Mouse (Mus musculus) adrenal gland, postnatal 4 days (tissue): ENCODE data around the gene Entr1. TPM values are rescaled to one million over a fixed set of nuclear protein-coding genes. Genes with fewer than 3 reads are reported as not detected.

Source experiments
- DNase-seq, 2 experiments: peaks; one replicate each; pipeline ENCODE4 v3.0.0; 2021 to 2022; ENCODE audit warnings: low spot score in 2 of 2, mixed read lengths in 2 of 2
- total RNA-seq, 2 experiments: library from RNA; stranded (reverse); gene quantifications; 2 replicates each; pipeline ENCODE4 v1.2.3; 2021

The Entr1 gene
- total RNA-seq, 2 experiments from 2014 or later, result 88.3 to 93.8 TPM

DNA sequence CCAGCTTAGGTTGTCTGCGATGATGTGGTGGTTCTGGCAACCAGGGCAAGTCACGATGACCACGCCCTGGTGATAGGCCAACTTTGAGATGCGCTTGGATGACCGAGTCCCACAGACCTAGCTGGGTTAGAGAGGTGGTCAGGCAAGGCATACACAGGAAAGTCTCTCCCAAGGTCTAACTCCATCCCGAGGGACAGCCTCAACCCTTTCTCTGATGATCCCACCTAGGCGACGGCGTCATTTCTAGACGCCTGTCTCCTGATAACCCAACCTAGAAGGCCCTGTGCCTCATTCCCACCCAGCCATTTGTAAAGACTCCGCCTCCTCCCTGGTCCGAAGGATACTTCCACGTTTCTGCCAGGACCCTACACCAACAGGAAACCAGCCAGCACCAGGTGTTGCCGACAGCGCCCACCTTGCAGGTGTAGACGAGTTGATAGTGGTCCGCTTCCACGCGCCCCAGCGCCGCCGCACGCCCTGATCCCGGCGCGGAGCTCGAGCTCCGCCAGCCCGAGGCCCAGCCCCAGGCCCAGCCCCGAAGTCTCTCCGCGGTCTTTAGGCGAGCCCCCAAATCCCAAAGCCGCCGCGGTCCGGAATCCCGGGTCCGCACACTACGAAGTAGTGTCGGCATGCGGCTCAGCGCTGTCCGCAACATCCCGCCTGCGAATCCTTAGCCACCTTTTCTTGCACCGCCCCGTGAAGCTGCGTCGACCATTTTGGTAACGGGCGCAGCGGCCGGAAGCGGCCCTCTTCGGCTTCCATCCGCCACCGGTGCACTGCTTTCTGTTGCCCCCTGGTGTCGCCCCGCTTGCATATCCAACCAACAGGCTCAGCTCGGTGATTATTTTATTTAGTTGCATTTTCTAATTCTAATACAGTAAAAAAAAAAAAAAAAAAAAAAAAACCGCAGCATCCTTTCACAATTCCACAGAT lies 37.5 kb downstream of the Entr1 start, which contains the start of gene Dnlz:
Gene Dnlz, minus strand, starts transcription at position 753 of the 933 bp plus-strand sequence.
- peak; percentile 84 for DNase-seq

DNA sequence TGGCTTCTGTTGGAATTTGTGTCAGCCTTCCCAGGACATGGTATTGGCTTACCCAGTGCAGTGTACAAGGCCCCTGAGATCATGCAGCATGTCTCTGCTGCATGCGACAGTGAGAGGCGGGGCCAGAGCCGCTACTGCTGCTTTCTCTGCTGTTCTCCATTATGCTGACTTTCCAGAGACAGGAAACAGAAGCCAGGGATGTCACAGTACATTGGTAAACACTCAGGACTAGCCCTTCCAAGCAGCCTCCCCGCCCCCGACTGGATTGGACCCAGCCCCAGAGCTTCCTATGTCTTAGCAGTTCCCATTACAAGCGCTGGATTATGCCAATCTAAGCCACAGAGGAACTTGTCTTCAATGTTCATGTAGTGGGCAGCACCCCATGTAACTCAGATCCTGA lies 40.9 kb downstream of the Entr1 start:
- no peak for DNase-seq

DNA sequence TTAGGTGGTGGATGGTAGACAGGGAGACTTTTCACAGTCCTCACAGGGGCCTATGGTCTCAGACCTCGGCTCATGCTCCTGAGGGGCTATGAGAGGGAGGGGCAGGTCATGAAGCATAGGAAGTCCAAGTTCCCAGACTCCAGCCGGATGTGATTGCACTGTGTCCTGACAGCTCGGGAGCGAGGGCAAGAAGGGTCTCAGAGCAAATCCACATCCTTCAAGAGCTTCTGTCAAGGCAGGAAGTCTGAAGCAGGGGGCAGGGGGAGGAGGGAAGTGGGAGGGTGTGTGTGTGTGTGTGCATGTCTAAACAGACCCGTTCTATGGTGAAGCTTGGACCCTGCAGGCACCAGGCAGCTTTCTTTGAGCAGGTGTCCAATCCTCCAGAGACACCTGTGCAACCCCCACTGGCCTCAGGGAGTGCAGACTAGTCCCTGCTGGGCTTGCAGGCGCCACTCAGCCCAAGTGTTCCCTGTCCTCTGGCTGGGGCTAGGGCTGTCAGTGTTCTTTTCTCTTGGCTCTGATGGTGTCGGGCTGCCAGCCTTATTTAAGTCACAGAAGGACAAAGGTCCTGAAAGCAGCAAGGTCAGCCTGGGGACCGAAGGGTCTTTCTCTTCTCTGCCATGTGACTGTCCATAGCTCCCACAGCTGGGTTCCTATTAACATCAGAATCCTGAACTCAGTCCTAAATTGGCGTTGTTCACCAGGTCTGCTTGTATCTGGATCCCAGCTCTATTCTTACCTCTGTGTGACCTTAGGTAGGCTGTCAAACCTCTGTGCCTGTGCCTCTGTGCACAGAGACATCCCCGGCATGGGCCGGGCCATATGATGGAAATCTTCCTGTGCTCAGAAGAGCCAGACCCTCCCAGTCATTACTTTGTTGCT lies 46.3 kb downstream of the Entr1 start:
- DNase-seq, result no peak

DNA sequence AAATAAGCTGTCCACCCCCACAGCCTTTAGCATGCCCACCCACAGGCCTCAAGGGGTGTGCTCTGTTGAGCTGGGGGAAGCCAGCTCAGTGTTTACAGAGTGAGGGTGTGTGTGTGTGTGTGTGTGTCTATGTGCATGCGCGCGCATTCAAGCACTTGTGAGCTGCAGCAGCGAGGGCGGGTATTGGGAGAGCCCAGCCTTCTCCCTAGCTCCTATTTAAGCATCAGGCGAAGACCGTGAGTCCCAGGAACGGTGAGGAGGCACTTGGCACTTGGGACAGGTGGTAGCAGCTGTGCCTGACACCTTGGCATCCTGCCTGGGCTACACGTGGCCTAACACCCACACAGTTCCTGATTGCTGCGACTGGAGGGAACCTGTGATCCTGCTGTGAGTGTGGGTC lies 47.1 kb downstream of the Entr1 start:
- no peak for DNase-seq

DNA sequence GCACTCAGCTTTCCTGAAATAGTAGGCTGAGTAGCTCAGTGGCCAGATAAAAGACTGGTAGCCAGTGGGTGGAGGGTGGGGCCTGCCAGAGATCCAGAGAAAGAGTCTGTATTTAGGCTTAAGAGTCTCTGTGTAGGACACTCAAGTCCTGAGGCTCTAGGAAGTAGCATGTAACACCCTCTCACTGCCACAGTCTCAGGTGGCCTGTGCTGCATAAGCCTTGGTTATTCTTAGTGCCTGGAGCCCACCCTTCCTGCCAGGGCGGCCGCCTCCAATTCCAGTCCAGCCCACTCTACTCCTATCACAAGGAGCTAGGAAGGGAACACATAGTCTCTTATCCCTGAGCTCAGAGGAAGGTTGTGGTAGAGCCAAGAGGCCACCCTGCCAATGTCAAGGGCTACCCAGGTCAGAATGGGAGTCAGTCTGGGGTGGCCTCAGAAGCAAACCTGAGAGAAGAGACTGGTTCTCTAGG lies 47.6 kb downstream of the Entr1 start:
- DNase-seq, result no peak

DNA sequence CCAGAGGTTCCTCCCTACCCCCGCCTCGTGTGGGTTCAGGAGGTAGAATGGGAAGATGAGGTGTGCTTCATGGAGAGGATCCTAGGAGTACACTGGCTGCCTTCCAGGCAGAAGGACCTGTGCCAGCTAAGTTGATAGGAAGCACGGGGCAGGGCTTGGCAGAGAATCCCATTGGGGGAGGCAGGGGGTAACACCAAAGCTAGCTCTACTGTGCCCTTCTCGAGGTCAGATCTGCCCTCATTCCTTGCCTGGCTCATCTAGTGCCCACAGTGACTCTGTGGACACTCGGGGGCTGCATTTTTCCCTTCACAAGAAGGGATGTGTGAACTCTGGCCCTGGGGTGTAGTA lies 49.9 kb downstream of the Entr1 start:
- no peak for DNase-seq

DNA sequence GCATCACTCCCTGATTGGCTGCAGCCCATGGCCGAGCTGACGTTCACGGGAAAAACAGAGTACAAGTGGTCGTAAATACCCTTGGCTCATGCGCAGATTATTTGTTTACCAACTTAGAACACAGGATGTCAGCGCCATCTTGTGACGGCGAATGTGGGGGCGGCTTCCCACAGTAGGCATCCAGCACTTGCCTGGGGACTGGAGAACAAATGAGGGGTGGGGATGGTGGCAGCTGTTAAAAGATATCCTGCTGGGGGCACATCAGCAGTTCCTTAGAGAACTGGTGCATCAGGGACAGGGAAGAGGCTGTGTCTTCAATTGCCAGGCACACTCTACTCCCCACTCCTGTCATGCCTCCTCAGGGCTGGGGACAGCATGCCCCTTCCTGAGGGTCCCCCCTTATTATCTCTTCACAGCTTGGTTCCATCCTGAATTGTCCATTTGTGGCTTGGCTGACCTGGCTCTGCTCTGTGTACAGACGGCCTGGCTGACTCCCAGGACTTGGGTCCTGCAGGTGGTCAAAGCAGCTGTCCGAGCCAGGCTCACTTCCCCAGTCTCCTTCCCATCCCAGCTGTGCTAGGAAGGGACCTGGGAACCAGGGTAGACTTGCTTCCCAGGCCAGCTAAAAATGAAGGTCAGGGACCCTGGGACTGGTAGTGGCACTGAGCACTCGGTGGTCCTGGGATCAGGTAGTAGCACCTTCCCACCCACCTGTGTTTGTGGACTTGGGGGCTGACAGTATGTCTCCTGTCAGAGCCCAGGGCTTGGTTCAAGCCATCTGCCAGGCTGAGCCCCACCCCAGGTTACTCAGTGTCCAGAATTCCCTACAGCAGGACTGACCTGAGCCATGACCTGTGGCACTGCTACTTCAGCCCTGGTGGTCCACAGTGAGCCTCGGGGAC lies 50.6 kb downstream of the Entr1 start:
- DNase-seq, result no peak

Other genes starting within 250 kb of the Entr1 start
- 1 to 10 TPM in 1 of 2 experiments, under 1 TPM in 1; 0.71 to 1.0 TPM for gene Lhx3, start 181.0 kb downstream of the Entr1 start, total RNA-seq
- gene Qsox2, start 151.8 kb downstream of the Entr1 start, total RNA-seq, result 10 to 100 TPM; 23.8 to 24.0 TPM
- 1 to 10 TPM; 3.1 TPM for gene Ccdc187, start 94.8 kb downstream of the Entr1 start, total RNA-seq
- gene Gpsm1, start 73.8 kb downstream of the Entr1 start, total RNA-seq, result 10 to 100 TPM; 33.7 to 39.7 TPM
- gene Dnlz, start 37.2 kb downstream of the Entr1 start, total RNA-seq, result 10 to 100 TPM; 17.5 to 18.6 TPM
- 1 to 10 TPM; 1.1 to 1.2 TPM for gene Card9, start 28.4 kb downstream of the Entr1 start, total RNA-seq
- 10 to 100 TPM; 57.3 to 58.7 TPM for gene Snapc4, start 8.7 kb downstream of the Entr1 start, total RNA-seq
- 100 to 1,000 TPM; 145 TPM for gene Pmpca, start within 50 bp of the Entr1 start, total RNA-seq
- 10 to 100 TPM; 32.3 to 35.8 TPM for gene Inpp5e, start 19.9 kb upstream of the Entr1 start, total RNA-seq
- 10 to 100 TPM; 53.7 to 58.6 TPM for gene Sec16a, start 55.9 kb upstream of the Entr1 start, total RNA-seq
- 10 to 100 TPM; 35.1 to 48.7 TPM for gene Notch1, start 127.3 kb upstream of the Entr1 start, total RNA-seq
- 100 to 1,000 TPM; 265 to 295 TPM for gene Egfl7, start 190.7 kb upstream of the Entr1 start, total RNA-seq
- not detected for gene Gm20532, start 197.3 kb upstream of the Entr1 start, total RNA-seq
- gene Agpat2, start 215.1 kb upstream of the Entr1 start, total RNA-seq, result 100 to 1,000 TPM; 121 to 156 TPM
- 10 to 100 TPM; 11.1 to 11.4 TPM for gene Fam69b, start 239.1 kb upstream of the Entr1 start, total RNA-seq